Mouse (Mus musculus): ENCODE data around the gene Magi2. TPM values are rescaled to one million over a fixed set of nuclear protein-coding genes. Genes with fewer than 3 reads are reported as not detected.
"Not testable (repeated sequence)": the region's sequence is repeated elsewhere in the genome, so short reads cannot be mapped to it uniquely, and the experiment has no call there.

The Magi2 gene
- polyA plus RNA-seq, 1 experiment from 2014 or later: 3.3 TPM

- Histone ChIP-seq H3K36me3 (no peaks in the 10 kb centered on the region), H3K4me3 (no peak overlapping the region), H3K27ac (no peak overlapping the region), H3K4me1 (peaks cover 25% of the 10 kb centered on the region), H3K27me3 (ENCODE audit: low read depth, poor library complexity, severe bottlenecking) (no peaks in the 10 kb centered on the region), H3K9me3 (replicated peaks) (no peaks in the 10 kb centered on the region)
- no peak for DNase-seq (ENCODE audit: low spot score)
- 76% methylated on average over 5 of the region's 5 CpGs for whole genome bisulfite sequencing
These were observed 1281.8 kb downstream of the Magi2 start for GRCm38 (mm10) chr5:20508609-20509008.

GRCm38 (mm10) chr5:20509606-20510005 is 1282.8 kb downstream of the Magi2 start:
- no peaks in the 10 kb centered on the region for H3K27me3 ChIP-seq (ENCODE audit: low read depth, poor library complexity, severe bottlenecking)
- 23% methylated on average over 6 of the region's 6 CpGs for WGBS

GRCm38 (mm10) chr5:20512377-20513126 is 1285.7 kb downstream of the Magi2 start:
- Histone ChIP-seq H3K27me3 (ENCODE audit: low read depth, poor library complexity, severe bottlenecking) (no peaks in the 10 kb centered on the region), H3K36me3 (no peaks in the 10 kb centered on the region), H3K9me3 (replicated peaks) (no peaks in the 10 kb centered on the region), H3K4me3 (no peak overlapping the region), H3K27ac (no peak overlapping the region; the same call in 1 of the 2 replicates), H3K4me1 (peaks cover 27% of the 10 kb centered on the region)
- DNase-seq (ENCODE audit: low spot score): peak; percentile 36
- 45% methylated on average over 16 of the region's 16 CpGs for WGBS

More at GRCm38 (mm10) chr5:20509606-20510005, 1282.8 kb downstream of the Magi2 start:
- no peak for DNase-seq (ENCODE audit: low spot score)
- Histone ChIP-seq H3K27ac (no peak overlapping the region), H3K36me3 (no peaks in the 10 kb centered on the region), H3K4me1 (peaks cover 27% of the 10 kb centered on the region), H3K4me3 (no peak overlapping the region), H3K9me3 (replicated peaks) (no peaks in the 10 kb centered on the region)

GRCm38 (mm10) chr5:20521639-20522038 is 1294.8 kb downstream of the Magi2 start:
- H3K4me3 ChIP-seq: no peak overlapping the region
- H3K9me3 ChIP-seq (replicated peaks): no peaks in the 10 kb centered on the region
- no peak overlapping the region for H3K27ac ChIP-seq
- no peaks in the 10 kb centered on the region for H3K36me3 ChIP-seq
- 85% methylated on average over 9 of the region's 9 CpGs for WGBS
- no peaks in the 10 kb centered on the region for H3K4me1 ChIP-seq
- no peaks in the 10 kb centered on the region for H3K27me3 ChIP-seq (ENCODE audit: low read depth, poor library complexity, severe bottlenecking)
- DNase-seq (ENCODE audit: low spot score): no peak

- no peaks in the 10 kb centered on the region for H3K9me3 ChIP-seq (replicated peaks)
- no peaks in the 10 kb centered on the region for H3K27me3 ChIP-seq (ENCODE audit: low read depth, poor library complexity, severe bottlenecking)
- 92% methylated on average over 13 of the region's 13 CpGs for WGBS
- no peak for DNase-seq (ENCODE audit: low spot score)
- no peak overlapping the region for H3K4me3 ChIP-seq
- H3K36me3 ChIP-seq: no peaks in the 10 kb centered on the region
- no peaks in the 10 kb centered on the region for H3K4me1 ChIP-seq
- H3K27ac ChIP-seq: no peak overlapping the region
These were observed 1295.2 kb downstream of the Magi2 start for GRCm38 (mm10) chr5:20522047-20522446.

- no peaks in the 10 kb centered on the region for H3K9me3 ChIP-seq (replicated peaks)
- no peak overlapping the region for H3K27ac ChIP-seq
- H3K36me3 ChIP-seq: no peaks in the 10 kb centered on the region
- H3K4me3 ChIP-seq: no peak overlapping the region
- no peaks in the 10 kb centered on the region for H3K27me3 ChIP-seq (ENCODE audit: low read depth, poor library complexity, severe bottlenecking)
- no peak for DNase-seq (ENCODE audit: low spot score)
- no peaks in the 10 kb centered on the region for H3K4me1 ChIP-seq
These were observed 1296.9 kb downstream of the Magi2 start for GRCm38 (mm10) chr5:20523776-20524175.

- not testable (repeated sequence) for H3K36me3 ChIP-seq; H3K27me3 ChIP-seq (ENCODE audit: low read depth, poor library complexity, severe bottlenecking); H3K27ac ChIP-seq; H3K9me3 ChIP-seq (replicated peaks); H3K4me1 ChIP-seq; H3K4me3 ChIP-seq; DNase-seq (ENCODE audit: low spot score)
- 96% methylated on average over 2 of the region's 4 CpGs for WGBS
These were observed 1299.8 kb downstream of the Magi2 start for GRCm38 (mm10) chr5:20526588-20526987.

GRCm38 (mm10) chr5:20536544-20536943 is 1309.7 kb downstream of the Magi2 start:
- peaks cover 35% of the 10 kb centered on the region for H3K4me1 ChIP-seq
- no peaks in the 10 kb centered on the region for H3K36me3 ChIP-seq
- DNase-seq (ENCODE audit: low spot score): peak; percentile 36
- H3K4me3 ChIP-seq: no peak overlapping the region
- H3K9me3 ChIP-seq (replicated peaks): no peaks in the 10 kb centered on the region
- H3K27me3 ChIP-seq (ENCODE audit: low read depth, poor library complexity, severe bottlenecking): no peaks in the 10 kb centered on the region
- peak overlapping the region; percentile 78 for H3K27ac ChIP-seq
- 39% methylated on average over 3 of the region's 3 CpGs for WGBS

GRCm38 (mm10) chr5:20537369-20538022 is 1310.7 kb downstream of the Magi2 start:
- peak overlapping the region; percentile 78 for H3K27ac ChIP-seq
- no peaks in the 10 kb centered on the region for H3K36me3 ChIP-seq
- H3K4me3 ChIP-seq: no peak overlapping the region
- H3K4me1 ChIP-seq: peaks cover 35% of the 10 kb centered on the region
- 63% methylated on average over 8 of the region's 8 CpGs for WGBS
- no peak for DNase-seq (ENCODE audit: low spot score)
- no peaks in the 10 kb centered on the region for H3K27me3 ChIP-seq (ENCODE audit: low read depth, poor library complexity, severe bottlenecking)
- H3K9me3 ChIP-seq (replicated peaks): no peaks in the 10 kb centered on the region

GRCm38 (mm10) chr5:20544374-20544773 is 1317.5 kb downstream of the Magi2 start:
- no peak for DNase-seq (ENCODE audit: low spot score)
- 58% methylated on average over 5 of the region's 5 CpGs for WGBS
- no peaks in the 10 kb centered on the region for H3K9me3 ChIP-seq (replicated peaks)
- H3K36me3 ChIP-seq: no peaks in the 10 kb centered on the region
- peaks cover 9% of the 10 kb centered on the region for H3K4me1 ChIP-seq
- no peak overlapping the region for H3K4me3 ChIP-seq
- no peaks in the 10 kb centered on the region for H3K27me3 ChIP-seq (ENCODE audit: low read depth, poor library complexity, severe bottlenecking)
- no peak overlapping the region for H3K27ac ChIP-seq

GRCm38 (mm10) chr5:20559378-20559777 is 1332.5 kb downstream of the Magi2 start:
- WGBS: 89% methylated on average over 2 of the region's 2 CpGs
- H3K9me3 ChIP-seq (replicated peaks): no peaks in the 10 kb centered on the region
- no peak for DNase-seq (ENCODE audit: low spot score)

GRCm38 (mm10) chr5:20559821-20560220 is 1333.0 kb downstream of the Magi2 start:
- Histone ChIP-seq H3K27ac (no peak overlapping the region), H3K4me1 (no peaks in the 10 kb centered on the region), H3K4me3 (no peak overlapping the region), H3K36me3 (no peaks in the 10 kb centered on the region), H3K9me3 (replicated peaks) (no peaks in the 10 kb centered on the region), H3K27me3 (ENCODE audit: low read depth, poor library complexity, severe bottlenecking) (no peaks in the 10 kb centered on the region)
- 86% methylated on average over 4 of the region's 4 CpGs for WGBS
- DNase-seq (ENCODE audit: low spot score): no peak

More at GRCm38 (mm10) chr5:20559378-20559777, 1332.5 kb downstream of the Magi2 start:
- Histone ChIP-seq H3K27ac (no peak overlapping the region), H3K4me3 (no peak overlapping the region), H3K4me1 (no peaks in the 10 kb centered on the region), H3K27me3 (ENCODE audit: low read depth, poor library complexity, severe bottlenecking) (no peaks in the 10 kb centered on the region), H3K36me3 (no peaks in the 10 kb centered on the region)

- Histone ChIP-seq H3K4me1 (no peaks in the 10 kb centered on the region), H3K27ac (no peak overlapping the region), H3K9me3 (replicated peaks) (no peaks in the 10 kb centered on the region), H3K4me3 (no peak overlapping the region), H3K36me3 (no peaks in the 10 kb centered on the region), H3K27me3 (ENCODE audit: low read depth, poor library complexity, severe bottlenecking) (no peaks in the 10 kb centered on the region)
- DNase-seq (ENCODE audit: low spot score): no peak
- 87% methylated on average over 6 of the region's 6 CpGs for WGBS
These were observed 1341.6 kb downstream of the Magi2 start for GRCm38 (mm10) chr5:20568421-20568820.
